Mouse (Mus musculus) liver, adult 2 months (tissue): ENCODE measurements around the gene Cyp3a25.

Experiments used
- CTCF ChIP-seq: fragments of 200-500 bp; IDR thresholded peaks from 2 replicates; pipeline ENCODE4 v1.5.1; 2011; ENCODE audit warnings: low read depth, low read length, control low read depth
- POLR2A ChIP-seq: fragments of 200-500 bp; IDR thresholded peaks from 2 replicates; pipeline ENCODE4 v1.6.1; 2011; ENCODE audit warnings: low read length, control low read depth; ENCODE audit not compliant: insufficient read depth; ENCODE audit errors: extremely low read depth

- no peak for TF ChIP-seq CTCF
- no peak for TF ChIP-seq POLR2A
Measured at GRCm38 (mm10) chr5:146011251-146011650, 1.8 kb upstream of the Cyp3a25 start.
